Comparison of ENCODE assay signal across 18 mouse cellular contexts in the genomic region with DNA sequence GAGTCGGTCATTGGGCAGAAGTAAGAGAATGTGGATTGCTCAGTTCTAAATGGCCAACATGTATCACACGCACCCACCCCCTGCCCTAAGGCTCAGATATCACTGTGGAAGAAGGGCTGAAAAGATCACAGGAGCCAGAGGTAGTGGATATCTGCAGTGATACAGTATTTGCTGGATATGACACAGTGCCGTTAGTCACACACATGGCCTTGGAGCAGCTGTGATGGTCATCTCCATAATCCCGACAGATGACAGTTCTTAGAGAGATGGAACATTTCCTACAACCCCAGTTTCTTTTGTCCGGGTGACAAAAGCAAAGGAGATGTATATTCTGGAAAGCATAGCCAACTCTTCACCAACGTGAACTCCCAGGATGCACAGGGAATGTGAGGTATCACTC.
"Had no signal": no experiment of that assay in that cellular context is flagged by ENCODE, and none has a peak within 500 bp of the region (broad histone marks: within the 10 kb centered on the region; RNA-seq: fewer than 3 reads in every experiment).

No protein-coding gene starts in this region.

- DNase-seq: lung, adult 18-20 months; lung, embryonic 14.5 days; lung, postnatal 10 days; lung, postnatal 4 days; midbrain, embryonic 14.5 days; retina, postnatal 1 day; right cerebral cortex, adult 18-20 months; right cerebral cortex, postnatal 25 days; right cerebral cortex, postnatal 4 days; spleen, adult 18-20 months; thymus, adult 18-20 months; thymus, postnatal 14 days; thymus, postnatal 36 days had no signal

- H3K36me3 ChIP-seq: midbrain, embryonic 10.5 days; midbrain, embryonic 12.5 days; neural tube, embryonic 13.5 days; neural tube, embryonic 15.5 days had no signal

- H3K4me3 ChIP-seq: midbrain, embryonic 10.5 days; midbrain, embryonic 12.5 days; myocyte; neural tube, embryonic 13.5 days; neural tube, embryonic 15.5 days had no signal
